ENCODE assay signal across 11 mouse cellular contexts in the genomic region with DNA sequence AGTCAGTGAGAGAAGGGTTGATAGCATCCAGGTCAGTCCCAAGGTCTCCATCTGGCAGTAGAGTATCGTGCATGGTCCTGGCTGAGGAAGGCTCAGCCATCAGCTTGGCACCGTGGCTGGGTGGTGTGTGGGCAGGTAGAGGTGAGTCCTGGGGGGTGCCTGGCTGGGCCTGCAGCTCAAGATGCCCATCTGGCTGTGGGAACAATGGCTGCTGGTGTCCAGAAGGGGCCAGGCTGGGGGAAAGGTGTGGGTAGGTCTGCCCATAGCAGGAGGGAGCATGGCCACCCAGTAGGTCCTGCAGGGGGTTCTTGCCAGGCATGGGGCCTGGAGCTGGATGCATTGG. TPM values are rescaled to one million over a fixed set of nuclear protein-coding genes. Genes with fewer than 3 reads are reported as not detected.
DNase-seq lines count a peak whose midpoint lies in the region; ATAC-seq and TF ChIP-seq lines count a peak whose summit lies in the region.
"Had no signal": no experiment of that assay in that cellular context is flagged by ENCODE, and none has a peak within 500 bp of the region (broad histone marks: within the 10 kb centered on the region; RNA-seq: fewer than 3 reads in every experiment).

No protein-coding gene starts in this region.

- H3K4me3 ChIP-seq in heart, embryonic 15.5 days = no peak overlapping the region; the same call in 1 of the 2 replicates
- peak overlapping the region; percentile 73; the same call in 1 of the 2 replicates for H3K4me3 ChIP-seq in E14TG2a.4 (replicated peaks; ENCODE audit: low read length)
- H3K4me3 ChIP-seq in forebrain, embryonic 16.5 days (replicated peaks; ENCODE audit: low read length) = no peak overlapping the region
- peak overlapping the region; percentile 53; the same call in 1 of the 2 replicates for H3K4me3 ChIP-seq in liver, embryonic 15.5 days (replicated peaks)

- DNase-seq in heart, postnatal 4 days = no peak
- DNase-seq in urinary bladder, postnatal 36 days (ENCODE audit: low spot score in 2 of 2) = no peak
- no peak for DNase-seq in urinary bladder, adult 18-20 months (ENCODE audit: low spot score in 2 of 2)
- no peak for DNase-seq in cerebellum, adult 9-10 months

- no peaks in the 10 kb centered on the region for H3K9me3 ChIP-seq in heart, embryonic 15.5 days (replicated peaks)
- H3K9me3 ChIP-seq in E14TG2a.4 (ENCODE audit: low read length) = no peaks in the 10 kb centered on the region
- H3K9me3 ChIP-seq in forebrain, embryonic 16.5 days (ENCODE audit: control insufficient read depth, low read length) = no peaks in the 10 kb centered on the region
- H3K9me3 ChIP-seq in liver, embryonic 15.5 days (replicated peaks) = no peaks in the 10 kb centered on the region

- H3K27ac ChIP-seq in heart, embryonic 15.5 days = no peak overlapping the region
- no peak overlapping the region for H3K27ac ChIP-seq in forebrain, embryonic 16.5 days (ENCODE audit: low read length)
- no peak overlapping the region for H3K27ac ChIP-seq in liver, embryonic 15.5 days (replicated peaks)

- H3K27me3 ChIP-seq in heart, embryonic 15.5 days = peaks cover 15% of the 10 kb centered on the region
- H3K27me3 ChIP-seq in E14TG2a.4 (ENCODE audit: insufficient read depth, low read length) = peaks cover 10% of the 10 kb centered on the region; the same call in 1 of the 2 replicates
- H3K27me3 ChIP-seq in forebrain, embryonic 16.5 days (replicated peaks; ENCODE audit: control insufficient read depth, insufficient read depth, low read length) = no peaks in the 10 kb centered on the region
- no peaks in the 10 kb centered on the region; the same call in 1 of the 2 replicates for H3K27me3 ChIP-seq in liver, embryonic 15.5 days

- WGBS in heart, embryonic 15.5 days = 49% methylated on average over 2 of the region's 2 CpGs
- 57% methylated on average over 2 of the region's 2 CpGs for WGBS in forebrain, embryonic 16.5 days
- WGBS in liver, embryonic 15.5 days (ENCODE audit: insufficient replicate concordance) = 63% methylated on average over 2 of the region's 2 CpGs

- H3K4me2 ChIP-seq in heart, embryonic 15.5 days = peak overlapping the region; percentile 63; the same call in 1 of the 2 replicates
- no peak overlapping the region for H3K4me2 ChIP-seq in forebrain, embryonic 16.5 days (ENCODE audit: low read length)
- H3K4me2 ChIP-seq in liver, embryonic 15.5 days = peak overlapping the region; percentile 74; the same call in 1 of the 2 replicates

- no peak overlapping the region for H3K9ac ChIP-seq in heart, embryonic 15.5 days
- H3K9ac ChIP-seq in forebrain, embryonic 16.5 days (replicated peaks; ENCODE audit: low read depth, low read length) = no peak overlapping the region
- H3K9ac ChIP-seq in liver, embryonic 15.5 days = no peak overlapping the region

- no peak for ATAC-seq in heart, embryonic 15.5 days (replicated peaks; ENCODE audit: insufficient number of reproducible peaks, insufficient read depth, low FRiP score, low read depth)
- ATAC-seq in forebrain, embryonic 16.5 days = 0 out of 2 replicates have a peak, but pooled peaks have one; percentile 15
- no peak for ATAC-seq in liver, embryonic 15.5 days (ENCODE audit: insufficient read depth)

- TF ChIP-seq CTCF in E14TG2a.4 (conservative IDR thresholded peaks at IDR 0.05; ENCODE audit: low read length) = no peak

- peaks cover 5% of the 10 kb centered on the region for H3K4me1 ChIP-seq in heart, embryonic 15.5 days (replicated peaks)
- H3K4me1 ChIP-seq in E14TG2a.4 (replicated peaks; ENCODE audit: low read depth, low read length) = peaks cover 44% of the 10 kb centered on the region
- H3K4me1 ChIP-seq in forebrain, embryonic 16.5 days (replicated peaks; ENCODE audit: control insufficient read depth, insufficient read depth, low read length) = no peaks in the 10 kb centered on the region; the same call in 1 of the 2 replicates
- H3K4me1 ChIP-seq in liver, embryonic 15.5 days (replicated peaks) = peaks cover 23% of the 10 kb centered on the region

- no peaks in the 10 kb centered on the region for H3K36me3 ChIP-seq in heart, embryonic 15.5 days
- no peaks in the 10 kb centered on the region for H3K36me3 ChIP-seq in E14TG2a.4 (ENCODE audit: insufficient read depth, low read length)
- no peaks in the 10 kb centered on the region for H3K36me3 ChIP-seq in forebrain, embryonic 16.5 days (ENCODE audit: control insufficient read depth, insufficient read depth)
- no peaks in the 10 kb centered on the region for H3K36me3 ChIP-seq in liver, embryonic 15.5 days (replicated peaks)

RNA-seq across cellular contexts. Expression of gene Unc119, which starts 17.5 kb away (rescaled TPM):
- 31.0 and 43.3 TPM in 2 replicates for polyA plus RNA-seq in heart, embryonic 15.5 days (2015; fragmentation: Nextera tagmentation; extraction: Ambion mirVana)
- total RNA-seq in heart, postnatal 4 days (2021) = 10 to 100 TPM; 13.5 to 14.6 TPM
- 68.6 and 69.1 TPM in 2 replicates for polyA plus RNA-seq in forebrain, embryonic 16.5 days (2015; fragmentation: Nextera tagmentation; extraction: Ambion mirVana)
- polyA plus RNA-seq in liver, embryonic 15.5 days (2015; fragmentation: Nextera tagmentation; extraction: Ambion mirVana) = 27.4 and 29.4 TPM in 2 replicates

RNA-seq across cellular contexts. Expression of gene Foxn1, which starts 25.6 kb away (rescaled TPM):
- 0.78 and 8.9 TPM in 2 replicates for polyA plus RNA-seq in heart, embryonic 15.5 days (2015; fragmentation: Nextera tagmentation; extraction: Ambion mirVana)
- total RNA-seq in heart, postnatal 4 days (2021) = not detected
- polyA plus RNA-seq in forebrain, embryonic 16.5 days (2015; fragmentation: Nextera tagmentation; extraction: Ambion mirVana) = not detected in 2 replicates
- not detected in 2 replicates for polyA plus RNA-seq in liver, embryonic 15.5 days (2015; fragmentation: Nextera tagmentation; extraction: Ambion mirVana)
- total RNA-seq: hematopoietic stem cell, adult 5-6 weeks; layer of hippocampus, postnatal 10 days; megakaryocyte progenitor cell, adult 5-6 weeks had no signal

RNA-seq across cellular contexts. Expression of gene Pigs, which starts 32.5 kb away (rescaled TPM):
- polyA plus RNA-seq in heart, embryonic 15.5 days (2015; fragmentation: Nextera tagmentation; extraction: Ambion mirVana) = 46.1 and 62.4 TPM in 2 replicates
- 10 to 100 TPM; 27.0 to 27.2 TPM for total RNA-seq in heart, postnatal 4 days (2021)
- polyA plus RNA-seq in forebrain, embryonic 16.5 days (2015; fragmentation: Nextera tagmentation; extraction: Ambion mirVana) = 61.1 and 61.4 TPM in 2 replicates
- 31.1 and 33.3 TPM in 2 replicates for polyA plus RNA-seq in liver, embryonic 15.5 days (2015; fragmentation: Nextera tagmentation; extraction: Ambion mirVana)

RNA-seq across cellular contexts. Expression of gene Aldoc, which starts 38.0 kb away (rescaled TPM):
- polyA plus RNA-seq in heart, embryonic 15.5 days (2015; fragmentation: Nextera tagmentation; extraction: Ambion mirVana) = 20.6 and 28.6 TPM in 2 replicates
- 1 to 10 TPM; 3.3 to 3.6 TPM for total RNA-seq in heart, postnatal 4 days (2021)
- 152 and 186 TPM in 2 replicates for polyA plus RNA-seq in forebrain, embryonic 16.5 days (2015; fragmentation: Nextera tagmentation; extraction: Ambion mirVana)
- 10.5 and 13.3 TPM in 2 replicates for polyA plus RNA-seq in liver, embryonic 15.5 days (2015; fragmentation: Nextera tagmentation; extraction: Ambion mirVana)

RNA-seq across cellular contexts. Expression of gene Spag5, which starts 59.4 kb away (rescaled TPM):
- 21.6 and 30.9 TPM in 2 replicates for polyA plus RNA-seq in heart, embryonic 15.5 days (2015; fragmentation: Nextera tagmentation; extraction: Ambion mirVana)
- 10 to 100 TPM; 32.6 to 33.2 TPM for total RNA-seq in heart, postnatal 4 days (2021)
- 21.6 and 22.1 TPM in 2 replicates for polyA plus RNA-seq in forebrain, embryonic 16.5 days (2015; fragmentation: Nextera tagmentation; extraction: Ambion mirVana)
- 34.8 and 35.0 TPM in 2 replicates for polyA plus RNA-seq in liver, embryonic 15.5 days (2015; fragmentation: Nextera tagmentation; extraction: Ambion mirVana)

Comparison
In these comparisons a context has a peak if more than half of its experiments do, and no peak if none do; other contexts are left out.
1. H3K4me3 ChIP-seq: peak in E14TG2a.4 (single experiment) and liver, embryonic 15.5 days (single experiment); none in heart, embryonic 15.5 days (single experiment) and forebrain, embryonic 16.5 days (single experiment).